Mouse (Mus musculus) heart, embryonic 14.5 days (tissue): ENCODE measurements around the gene Enpp7. TPM values are rescaled to one million over a fixed set of nuclear protein-coding genes. Genes with fewer than 3 reads are reported as not detected.

Experiments
- ATAC-seq: fragments of 200-750 bp; cut with Nextera tagmentation; 2 replicates; pipeline ENCODE4 v1.8.0; 2017; ENCODE audit warnings: low read depth, moderate TSS enrichment; ENCODE audit not compliant: insufficient number of reproducible peaks, insufficient read depth, low FRiP score
- H3K27ac ChIP-seq, 2 experiments: fragments of 200-500 bp in 1 of 2; fragments of 300-500 bp in 1 of 2; sonication (generic) in 1 of 2; replicated peaks in 1 of 2; 2 replicates each; pipeline ENCODE4 v1.5.1; 2012 to 2014; ENCODE audit warnings: low read depth in 2 of 2, low read length in 2 of 2, control low read depth in 1 of 2, mild to moderate bottlenecking in 1 of 2, mixed read lengths in 1 of 2; ENCODE audit not compliant: control insufficient read depth in 1 of 2, insufficient read depth in 1 of 2
- H3K27me3 ChIP-seq: fragments of 300-500 bp; sonication (generic); 2 replicates; pipeline ENCODE4 v1.6.1; 2014; ENCODE audit warnings: mild to moderate bottlenecking, low read length, control low read depth; ENCODE audit not compliant: control insufficient read depth, insufficient read depth
- H3K36me3 ChIP-seq: fragments of 300-500 bp; sonication (generic); 2 replicates; pipeline ENCODE4 v1.6.1; 2014; ENCODE audit warnings: mild to moderate bottlenecking, control low read depth, low read length, mixed read lengths; ENCODE audit not compliant: control insufficient read depth, insufficient read depth
- H3K4me1 ChIP-seq, 2 experiments: fragments of 200-500 bp in 1 of 2; fragments of 300-500 bp in 1 of 2; sonication (generic) in 1 of 2; 2 replicates each; pipeline ENCODE4 v1.6.1; 2012 to 2014; ENCODE audit warnings: low read length in 2 of 2, control low read depth in 1 of 2, mixed read lengths in 1 of 2; ENCODE audit not compliant: control insufficient read depth in 2 of 2, insufficient read depth in 2 of 2
- H3K4me2 ChIP-seq: fragments of 300-500 bp; sonication (generic); 2 replicates; pipeline ENCODE4 v1.6.1; 2014; ENCODE audit warnings: mild to moderate bottlenecking, low read length
- H3K4me3 ChIP-seq, 2 experiments: fragments of 200-500 bp in 1 of 2; fragments of 300-500 bp in 1 of 2; sonication (generic) in 1 of 2; 2 replicates each; pipeline ENCODE4 v1.5.1; 2012 to 2014; ENCODE audit warnings: low read length in 2 of 2, mild to moderate bottlenecking in 2 of 2, control low read depth in 1 of 2, low read depth in 1 of 2, moderate library complexity in 1 of 2; ENCODE audit not compliant: control insufficient read depth in 1 of 2, insufficient read depth in 1 of 2
- H3K9ac ChIP-seq: fragments of 300-500 bp; sonication (generic); 2 replicates; pipeline ENCODE4 v1.6.1; 2014; ENCODE audit warnings: mild to moderate bottlenecking, low read length
- H3K9me3 ChIP-seq: fragments of 300-500 bp; sonication (generic); 2 replicates; pipeline ENCODE4 v1.6.1; 2016; ENCODE audit warnings: low read length, control low read depth; ENCODE audit not compliant: control insufficient read depth
- whole genome bisulfite sequencing: fragments of 180-500 bp; shearing (Covaris S2); extraction: QIAGEN DNeasy Blood & Tissue Kit; methylation state at CpG from one replicate; pipeline ENCODE4 v1.1.7; 2014; 5-methylcytosine and 5-hydroxymethylcytosine counted together
- polyA plus RNA-seq: library from polyadenylated mRNA; unstranded; fragments of >200 nt; fragmentation: Nextera tagmentation; extraction: Ambion mirVana; gene quantifications from 2 replicates; pipeline ENCODE4 v1.2.1, GENCODE M21; 2014

The Enpp7 gene
- polyA plus RNA-seq, 1 experiment from 2014 or later = not detected

DNA sequence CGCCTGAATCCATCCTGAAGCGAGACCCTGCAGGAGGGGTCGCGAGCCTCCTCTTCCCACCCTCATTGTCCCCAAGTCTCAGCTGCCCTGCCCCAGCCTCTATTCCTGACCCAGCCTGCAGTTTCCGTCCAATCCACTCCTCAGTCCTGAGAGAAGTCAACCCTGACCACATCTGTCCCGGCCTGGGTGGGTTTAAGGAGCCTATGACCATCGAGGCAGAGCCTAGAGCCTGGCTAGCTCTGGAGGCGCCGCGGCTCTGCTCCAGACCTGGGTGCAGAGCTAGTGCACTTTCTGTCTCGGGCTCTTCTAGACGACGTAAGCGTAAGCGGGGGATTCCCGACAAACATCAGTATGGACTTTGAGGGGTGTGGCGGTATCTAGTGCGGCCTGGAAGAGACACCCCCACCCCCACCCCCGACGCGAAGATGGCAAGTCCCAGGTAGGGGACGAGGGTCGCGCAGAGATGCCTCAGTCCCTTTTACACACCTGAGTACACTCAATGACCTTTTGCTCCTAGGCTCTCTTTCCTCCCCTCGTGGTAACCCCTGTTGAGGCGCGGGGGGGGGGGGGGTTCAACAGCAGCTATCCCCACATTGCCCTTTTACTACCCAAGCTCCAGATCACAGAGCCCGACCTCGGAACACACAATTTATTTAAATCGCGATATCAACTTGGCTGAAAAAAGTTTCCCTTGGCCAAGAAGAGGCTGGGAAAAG, 53.9 kb downstream of the Enpp7 start:
- H3K4me3 ChIP-seq = peak overlapping the region; percentile 68 to 74
- H3K36me3 ChIP-seq = peaks cover 13% of the 10 kb centered on the region
- peaks cover 29 to 50% of the 10 kb centered on the region in 2 experiments for H3K4me1 ChIP-seq
- H3K9ac ChIP-seq = peak overlapping the region; percentile 76
- WGBS = 1% methylated on average over 29 of the region's 31 CpGs
- no peaks in the 10 kb centered on the region for H3K9me3 ChIP-seq
- ATAC-seq = no peak
- no peak overlapping the region for H3K27ac ChIP-seq
- peaks cover 75% of the 10 kb centered on the region for H3K27me3 ChIP-seq
- H3K4me2 ChIP-seq = peak overlapping the region; percentile 100

Other genes starting within 250 kb of the Enpp7 start
- gene Rbfox3, start 76.6 kb upstream of the Enpp7 start, polyA plus RNA-seq = 0.09 and 0.16 TPM in 2 replicates
- gene Cbx2, start 34.8 kb downstream of the Enpp7 start, polyA plus RNA-seq = 9.8 and 11.9 TPM in 2 replicates
- gene Cbx8, start 52.8 kb downstream of the Enpp7 start, polyA plus RNA-seq = 9.3 and 9.6 TPM in 2 replicates
- 6.5 and 9.2 TPM in 2 replicates for gene Cbx4, start 98.0 kb downstream of the Enpp7 start, polyA plus RNA-seq
- 8.7 and 10.3 TPM in 2 replicates for gene Tbc1d16, start 240.3 kb downstream of the Enpp7 start, polyA plus RNA-seq
- 1.8 and 1.9 TPM in 2 replicates for gene Ccdc40, start 240.4 kb downstream of the Enpp7 start, polyA plus RNA-seq